Mouse (Mus musculus): ENCODE results near the gene Iqcc.

Gene Iqcc

GRCm38 (mm10) chr4:129578466-129578865 is 40.4 kb downstream of the Iqcc start, which contains the start of gene Fam167b:
Gene Fam167b (minus strand): TSS chr4:129578549.
- no peak for DNase-seq (ENCODE audit: low spot score)

GRCm38 (mm10) chr4:129577688-129578087 is 41.2 kb downstream of the Iqcc start:
- DNase-seq (ENCODE audit: low spot score) = no peak

- DNase-seq (ENCODE audit: low spot score) = no peak
Observed at GRCm38 (mm10) chr4:129576863-129577491, 41.9 kb downstream of the Iqcc start.

GRCm38 (mm10) chr4:129575171-129575844 is 43.6 kb downstream of the Iqcc start:
- DNase-seq (ENCODE audit: low spot score) = no peak

- DNase-seq (ENCODE audit: low spot score) = no peak
Observed at GRCm38 (mm10) chr4:129573430-129573829, 45.5 kb downstream of the Iqcc start, which contains the start of gene Lck. Gene Lck (minus strand): TSS chr4:129573641.

GRCm38 (mm10) chr4:129573093-129573370 is 45.9 kb downstream of the Iqcc start:
- no peak for DNase-seq (ENCODE audit: low spot score)

- DNase-seq (ENCODE audit: low spot score) = no peak
Observed at GRCm38 (mm10) chr4:129572236-129573092, 46.4 kb downstream of the Iqcc start.

GRCm38 (mm10) chr4:129571551-129572084 is 47.3 kb downstream of the Iqcc start:
- no peak for DNase-seq (ENCODE audit: low spot score)

- no peak for DNase-seq (ENCODE audit: low spot score)
Observed at GRCm38 (mm10) chr4:129570028-129570427, 48.9 kb downstream of the Iqcc start.

- DNase-seq (ENCODE audit: low spot score) = no peak
Observed at GRCm38 (mm10) chr4:129568366-129568765, 50.5 kb downstream of the Iqcc start.

GRCm38 (mm10) chr4:129565139-129565538 is 53.8 kb downstream of the Iqcc start:
- DNase-seq (ENCODE audit: low spot score) = no peak

Data from layer of hippocampus, adult 9-10 months (tissue).